Mouse (Mus musculus) myocyte (in vitro differentiated cells): ENCODE measurements around the gene Tfpi.

ENCODE experiments used
- POLR2A ChIP-seq: IDR thresholded peaks from one replicate; pipeline ENCODE4 v1.6.1; 2011; ENCODE audit warnings: low read depth, mild to moderate bottlenecking, control low read depth, moderate library complexity; ENCODE audit not compliant: insufficient read length
- USF1 ChIP-seq: IDR thresholded peaks from one replicate; pipeline ENCODE4 v1.6.1; 2011; ENCODE audit warnings: low read depth, mild to moderate bottlenecking, control low read depth, moderate library complexity

GRCm38 (mm10) chr2:84511036-84511435 is 34.5 kb upstream of the Tfpi start:
- TF ChIP-seq POLR2A (no peak), USF1 (no peak)
